Mouse (Mus musculus) c-Kit-negative CD71-positive TER-119-positive erythroid progenitor cells, embryonic 14.5 days (primary cell): Measurements from ENCODE around the gene Ptch2.
A peak's percentile ranks its signal among the peaks of the same experiment; 100 is the strongest.

ENCODE experiments used
- DNase-seq: peaks from one replicate; pipeline ENCODE4 v3.0.0-alpha.2; 2013; ENCODE audit warnings: low read depth, low spot score

Ptch2 gene

DNA sequence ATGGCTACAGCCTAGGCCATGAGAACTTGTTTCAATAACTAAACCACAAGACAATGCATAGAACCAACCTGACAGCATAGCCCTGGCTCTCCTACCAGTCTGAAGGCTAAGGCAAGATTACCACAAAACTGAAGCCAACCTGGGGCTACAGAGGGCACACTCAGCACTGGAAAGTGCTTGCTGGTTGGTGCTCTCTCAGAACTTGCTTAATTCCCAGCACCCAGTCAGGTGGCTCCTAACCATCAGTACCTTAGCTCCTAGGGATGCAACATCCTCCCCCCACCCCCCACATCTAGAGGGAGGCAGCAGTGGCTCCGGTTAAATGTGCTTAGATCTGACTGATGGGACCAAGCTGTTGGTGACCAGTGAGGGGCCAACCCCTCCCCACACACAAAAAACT, 55.5 kb downstream of the Ptch2 start:
- no peak for DNase-seq

DNA sequence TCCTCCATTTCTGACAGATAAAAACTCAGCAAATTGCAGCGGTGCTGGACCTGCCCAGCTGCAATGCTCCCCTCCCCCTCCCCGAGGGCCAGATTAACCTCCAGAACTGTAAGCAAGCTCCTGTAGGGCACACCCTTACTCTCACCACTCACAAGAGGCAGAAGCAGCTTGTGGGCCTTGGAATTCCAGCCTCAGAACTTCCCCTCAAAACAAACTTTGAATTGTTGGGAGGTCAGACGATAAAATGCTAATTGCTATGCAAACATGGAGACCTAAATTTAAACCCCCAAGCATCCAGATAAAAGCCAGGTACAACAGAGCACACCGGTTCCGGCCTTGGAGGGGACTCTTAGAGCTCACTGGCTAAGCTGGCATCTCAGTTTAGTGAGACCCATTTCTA, 56.8 kb downstream of the Ptch2 start:
- DNase-seq = no peak

DNA sequence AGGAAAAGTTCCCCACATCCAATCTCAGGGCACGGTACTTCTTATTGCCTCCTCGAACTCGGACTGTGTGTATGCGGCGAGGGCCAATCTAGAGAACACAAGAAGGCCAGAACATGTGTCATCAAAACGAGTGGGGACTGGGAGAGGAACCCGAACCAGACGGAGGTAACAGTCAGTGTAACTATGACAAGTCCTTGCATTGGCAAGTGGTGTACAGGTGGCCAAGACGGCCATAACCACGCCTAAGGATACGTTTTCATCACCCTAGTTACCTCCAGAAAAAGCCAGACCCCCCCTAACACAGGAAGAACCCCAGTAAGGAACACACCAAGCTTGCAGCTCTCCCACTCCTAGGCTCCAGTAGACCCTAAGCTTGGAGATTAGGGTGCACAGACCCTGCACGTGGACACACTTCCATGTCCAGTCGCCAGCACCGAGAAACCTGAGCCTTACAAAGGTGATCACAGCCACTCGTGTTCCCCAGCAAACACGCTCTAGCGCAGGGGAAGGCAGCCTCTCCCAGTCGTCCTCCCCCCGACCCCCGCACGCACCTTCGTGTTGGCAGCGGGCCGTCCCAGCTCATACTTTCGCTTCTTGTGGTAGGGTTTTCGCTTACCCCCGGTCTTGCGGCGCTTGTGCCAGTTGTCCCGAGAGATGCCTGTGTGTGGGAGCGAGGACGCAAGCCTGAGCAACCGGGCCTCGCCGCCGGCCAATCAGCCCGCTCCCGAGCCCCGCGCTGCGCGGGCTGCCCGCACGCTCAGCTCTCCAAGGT, 59.3 kb downstream of the Ptch2 start:
- no peak for DNase-seq

DNA sequence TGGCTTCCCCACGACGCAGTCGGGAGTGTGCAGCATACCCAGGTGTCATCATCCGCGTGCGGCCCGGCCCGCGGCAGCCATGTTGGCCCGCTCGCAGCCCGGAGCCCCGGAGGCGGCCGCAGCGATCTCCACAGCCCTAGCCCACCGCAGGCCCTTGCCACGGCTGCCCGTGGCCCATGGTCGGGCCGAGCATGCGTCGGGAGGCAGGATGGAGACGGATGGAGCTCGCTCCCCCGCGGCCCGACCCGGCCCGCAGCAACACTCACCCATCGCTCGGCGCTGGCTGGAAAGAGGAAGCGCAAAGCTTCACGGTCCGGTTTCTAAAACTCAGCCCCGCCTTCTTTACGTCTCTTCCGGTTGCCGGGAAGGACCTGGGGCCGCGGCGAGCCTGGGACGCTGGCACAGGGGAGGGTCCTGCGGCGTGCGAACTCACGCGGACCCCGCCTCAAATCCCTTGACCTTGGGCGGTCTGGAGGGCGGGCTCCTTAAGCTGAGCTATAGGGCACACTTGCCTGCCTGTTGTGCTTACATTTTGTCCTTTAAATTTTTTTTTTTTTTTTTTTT, 60.0 kb downstream of the Ptch2 start, which contains the start of gene Rps8:
Gene Rps8, minus strand, starts transcription at position 452 of the 564 bp plus-strand sequence.
- peak; percentile 68 for DNase-seq

DNA sequence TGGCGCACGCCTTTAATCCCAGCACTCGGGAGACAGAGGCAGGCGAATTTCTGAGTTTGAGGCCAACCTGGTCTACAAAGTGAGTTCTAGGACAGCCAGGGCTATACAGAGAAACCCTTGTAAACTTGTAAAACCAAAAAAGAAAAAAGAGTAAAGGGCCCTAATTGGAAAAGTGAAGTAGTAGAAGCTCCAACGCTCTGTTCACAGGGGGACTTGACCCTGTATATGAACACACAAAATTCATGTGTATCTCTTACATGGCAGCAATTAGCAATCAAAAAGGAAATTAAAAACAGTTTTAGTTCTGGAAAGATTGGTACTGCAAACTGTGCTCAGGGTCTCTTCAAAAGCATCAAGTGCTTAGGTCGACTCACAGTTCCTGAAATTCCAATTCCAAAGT, 60.5 kb downstream of the Ptch2 start:
- no peak for DNase-seq

DNA sequence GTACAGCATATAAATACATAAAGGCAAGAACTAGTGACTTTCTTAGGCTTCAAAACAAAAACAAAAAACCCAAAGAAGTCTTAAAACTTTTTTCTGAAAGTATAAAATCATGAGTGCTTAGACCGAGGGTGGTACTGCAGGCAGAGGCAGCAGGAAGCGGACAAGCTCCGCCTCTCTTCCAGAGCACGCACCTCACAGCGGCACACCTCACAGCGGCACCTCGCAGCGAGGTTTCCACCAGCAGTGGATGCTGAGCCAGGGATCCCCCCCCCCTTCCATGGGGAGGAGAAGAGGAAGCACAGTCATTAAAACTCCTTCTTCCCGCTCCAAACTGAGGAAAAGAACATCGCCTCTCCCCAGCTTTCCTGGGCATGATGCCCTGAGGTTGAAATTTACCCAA, 63.8 kb downstream of the Ptch2 start:
- DNase-seq = no peak

DNA sequence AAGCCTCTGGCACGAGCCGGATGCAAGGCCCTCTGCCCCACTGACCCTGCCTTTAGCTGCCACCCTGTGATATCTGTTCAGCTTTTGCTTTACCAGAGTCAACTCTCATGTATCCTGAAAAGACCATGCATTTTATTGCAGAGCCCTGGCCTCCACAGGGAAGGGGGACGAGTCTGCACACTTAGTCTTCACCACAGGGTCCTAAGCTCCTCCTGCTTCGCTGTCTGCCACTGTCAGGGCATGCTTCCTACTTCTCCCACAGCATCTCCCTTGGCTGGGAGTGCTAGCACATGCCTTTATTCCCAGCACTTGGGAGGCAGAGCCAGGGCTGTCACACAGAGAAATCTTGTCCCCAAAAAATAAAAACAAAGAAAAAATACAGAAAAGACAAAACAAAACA, 65.3 kb downstream of the Ptch2 start:
- DNase-seq = no peak
